In the genomic region with DNA sequence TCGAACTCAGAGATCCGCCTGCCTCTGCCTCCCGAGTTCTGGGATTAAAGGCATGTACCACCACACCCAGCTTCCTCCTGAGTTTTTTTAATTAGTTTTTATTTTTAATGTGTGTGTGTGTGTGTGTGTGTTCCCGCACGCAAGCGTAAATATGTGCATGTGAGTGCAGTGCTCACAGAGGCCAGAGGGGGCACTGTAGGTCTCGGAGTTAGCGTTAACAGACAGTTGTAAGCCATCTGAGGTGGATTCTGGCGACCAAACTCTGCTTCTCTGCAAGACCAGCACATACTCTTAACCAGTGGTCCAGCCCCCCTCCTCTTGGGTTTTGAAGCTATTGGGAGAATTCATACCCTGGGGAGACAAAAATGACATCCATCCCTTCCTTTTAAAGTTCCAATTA, we compare ENCODE assay signal across 36 mouse cellular contexts. TPM values are rescaled to one million over a fixed set of nuclear protein-coding genes. Genes with fewer than 3 reads are reported as not detected.
A peak's percentile ranks its signal among the peaks of the same experiment; 100 is the strongest.
DNase-seq lines count a peak whose midpoint lies in the region; ATAC-seq and TF ChIP-seq lines count a peak whose summit lies in the region.
"Had no signal": no experiment of that assay in that cellular context is flagged by ENCODE, and none has a peak within 500 bp of the region (broad histone marks: within the 10 kb centered on the region; RNA-seq: fewer than 3 reads in every experiment).

No protein-coding gene starts in this region.

- peak; percentile 42; the same call in 1 of the 2 replicates for TF ChIP-seq CTCF in testis, adult 2 months (IDR thresholded peaks at IDR 0.05; ENCODE audit: control insufficient read depth, insufficient read depth, insufficient replicate concordance, low read depth, low read length)
- TF ChIP-seq CTCF in kidney, adult 2 months (conservative IDR thresholded peaks at IDR 0.05; ENCODE audit: insufficient read depth, insufficient read length, low read depth, low read length), result no peak

- 94% methylated on average over 9 of the region's 9 CpGs for WGBS in kidney, adult 2 months

- H3K27me3 ChIP-seq in testis, adult 2 months (ENCODE audit: control insufficient read depth, insufficient read depth, low read length), result no peaks in the 10 kb centered on the region
- H3K27me3 ChIP-seq in kidney, adult 2 months (replicated peaks; ENCODE audit: control insufficient read depth, insufficient read depth, low read length), result no peaks in the 10 kb centered on the region
- H3K27me3 ChIP-seq: hindbrain, embryonic 15.5 days; liver, embryonic 13.5 days; stomach, embryonic 15.5 days had no signal

- H3K36me3 ChIP-seq in testis, adult 2 months (ENCODE audit: control insufficient read depth, insufficient read depth, low read length), result no peaks in the 10 kb centered on the region
- H3K36me3 ChIP-seq in kidney, adult 2 months (ENCODE audit: control insufficient read depth, insufficient read depth, low read length), result no peaks in the 10 kb centered on the region
- H3K36me3 ChIP-seq: heart, embryonic 13.5 days; hindbrain, embryonic 10.5 days; hindbrain, embryonic 15.5 days; liver, embryonic 13.5 days; stomach, embryonic 15.5 days had no signal

- no peaks in the 10 kb centered on the region for H3K4me1 ChIP-seq in testis, adult 2 months (ENCODE audit: control insufficient read depth, insufficient read depth, low read length)
- no peaks in the 10 kb centered on the region for H3K4me1 ChIP-seq in kidney, adult 2 months (ENCODE audit: control insufficient read depth, insufficient read depth, low read length)
- H3K4me1 ChIP-seq: heart, embryonic 13.5 days; hindbrain, embryonic 10.5 days; hindbrain, embryonic 15.5 days; liver, embryonic 13.5 days; megakaryocyte, embryonic 14.5 days; stomach, embryonic 15.5 days had no signal

- peak; percentile 5 for DNase-seq in CD4-positive, CD25-positive, alpha-beta regulatory T cell, adult 2 months (ENCODE audit: low read depth, low spot score)
- DNase-seq in testis, postnatal 10 days (ENCODE audit: low spot score), result no peak
- DNase-seq in R1 (ENCODE audit: low read depth, low spot score), result peak; percentile 69
- peak; percentile 4 for DNase-seq in induced T-regulatory cell, adult 2 months (ENCODE audit: low read depth)
- no peak for DNase-seq in gastrocnemius, postnatal 14 days
- no peak for DNase-seq in kidney, adult 2 months
- DNase-seq: adrenal gland, postnatal 14 days; cerebellum, adult 8-10 months; cerebellum, postnatal 36 days; gastrocnemius, adult 2 months; heart, adult 2 months; heart, postnatal 14 days; kidney, adult 18-20 months; layer of hippocampus, postnatal 36 days; left cerebral cortex, postnatal 4 days; liver, embryonic 13.5 days; lung, adult 2 months; midbrain, embryonic 14.5 days; right cerebral cortex, postnatal 25 days; thymus, adult 18-20 months; thymus, postnatal 25 days had no signal

- intact Hi-C loops in gastrocnemius, postnatal 14 days (cut with DNase I; ENCODE audit: low total_unique reads), result no loop called here

- no peak for TF ChIP-seq POLR2A in testis, adult 2 months (IDR thresholded peaks at IDR 0.05; ENCODE audit: control insufficient read depth, low read depth, low read length)
- no peak for TF ChIP-seq POLR2A in kidney, adult 2 months (IDR thresholded peaks at IDR 0.05; ENCODE audit: low read depth, low read length)

- ATAC-seq in CD4-positive, CD25-positive, alpha-beta regulatory T cell, adult 4 months, result no peak
- ATAC-seq: forebrain, embryonic 16.5 days had no signal

- H3K27ac ChIP-seq in testis, adult 2 months (ENCODE audit: control insufficient read depth, insufficient read depth, low read depth, low read length), result no peak overlapping the region
- H3K27ac ChIP-seq in kidney, adult 2 months (ENCODE audit: insufficient read depth, low read depth, low read length), result no peak overlapping the region
- H3K27ac ChIP-seq: gastrocnemius, adult 2 months; heart, adult 2 months; heart, embryonic 13.5 days; hindbrain, embryonic 10.5 days; hindbrain, embryonic 15.5 days; kidney, postnatal 0 days; liver, embryonic 13.5 days; stomach, embryonic 15.5 days had no signal

- H3K4me3 ChIP-seq in testis, adult 2 months (ENCODE audit: control insufficient read depth, low read depth, low read length), result no peak overlapping the region
- H3K4me3 ChIP-seq in kidney, adult 2 months (ENCODE audit: insufficient read depth, low read depth, low read length), result no peak overlapping the region
- H3K4me3 ChIP-seq: gastrocnemius, adult 2 months; heart, adult 2 months; heart, embryonic 13.5 days; hindbrain, embryonic 10.5 days; hindbrain, embryonic 15.5 days; liver, embryonic 13.5 days; megakaryocyte, embryonic 14.5 days; stomach, embryonic 15.5 days had no signal

RNA-seq across cellular contexts. Expression of gene Elfn1, which starts 26.6 kb away (rescaled TPM):
- polyA plus RNA-seq in CD4-positive, CD25-positive, alpha-beta regulatory T cell, adult 4 months (2017; shearing (Covaris generic)), result not detected
- 55.6 and 61.9 TPM in 2 replicates for polyA plus RNA-seq in testis, adult 2 months (2012; rRNA removed)
- total RNA-seq in gastrocnemius, postnatal 14 days (2021), result under 1 TPM; 0.09 to 0.25 TPM
- polyA plus RNA-seq in kidney, adult 2 months (2012; rRNA removed), result 9.6 and 10.3 TPM in 2 replicates
- total RNA-seq: gastrocnemius, adult 2 months; neutrophil, adult 5-6 weeks had no signal

RNA-seq across cellular contexts. Expression of gene Psmg3, which starts 54.5 kb away (rescaled TPM):
- polyA plus RNA-seq in CD4-positive, CD25-positive, alpha-beta regulatory T cell, adult 4 months (2017; shearing (Covaris generic)), result 10 to 100 TPM; 45.9 to 60.3 TPM
- 9.9 and 11.0 TPM in 2 replicates for polyA plus RNA-seq in testis, adult 2 months (2012; rRNA removed)
- total RNA-seq in gastrocnemius, postnatal 14 days (2021), result 1 to 10 TPM; 7.5 to 8.8 TPM
- polyA plus RNA-seq in kidney, adult 2 months (2012; rRNA removed), result 24.4 and 29.2 TPM in 2 replicates

RNA-seq across cellular contexts. Expression of gene Gm26938, which starts 55.0 kb away (rescaled TPM):
- not detected for polyA plus RNA-seq in CD4-positive, CD25-positive, alpha-beta regulatory T cell, adult 4 months (2017; shearing (Covaris generic))
- not detected in 2 replicates for polyA plus RNA-seq in testis, adult 2 months (2012; rRNA removed)
- not detected for total RNA-seq in gastrocnemius, postnatal 14 days (2021)
- polyA plus RNA-seq in kidney, adult 2 months (2012; rRNA removed), result not detected in 2 replicates
- total RNA-seq: adrenal gland, postnatal 14 days; gastrocnemius, adult 2 months; gastrocnemius, postnatal 4 days; heart, adult 2 months; heart, postnatal 14 days; layer of hippocampus, postnatal 36 days; left cerebral cortex, postnatal 4 days; neutrophil, adult 5-6 weeks had no signal
- polyA plus RNA-seq: embryonic facial prominence, embryonic 11.5 days; forebrain, embryonic 16.5 days; heart, adult 2 months; heart, embryonic 13.5 days; hindbrain, embryonic 10.5 days; hindbrain, embryonic 15.5 days; intestine, embryonic 14.5 days; kidney, postnatal 0 days; large intestine, adult 2 months; limb, embryonic 14.5 days; liver, embryonic 13.5 days; lung, adult 2 months; stomach, embryonic 15.5 days had no signal

Comparison
In these comparisons a context has a peak if more than half of its experiments do, and no peak if none do; other contexts are left out.
1. DNase-seq: peak in CD4-positive, CD25-positive, alpha-beta regulatory T cell, adult 2 months (single experiment), R1 (single experiment) and induced T-regulatory cell, adult 2 months (single experiment); none in testis, postnatal 10 days (single experiment), gastrocnemius, postnatal 14 days (single experiment) and kidney, adult 2 months (single experiment).
2. RNA of gene Elfn1, which starts 26.6 kb away (polyA plus RNA-seq): 55.6 to 61.9 TPM in testis, adult 2 months and 9.6 to 10.3 TPM in kidney, adult 2 months; not detected in CD4-positive, CD25-positive, alpha-beta regulatory T cell, adult 4 months; every median in the first group is over 10 times any median in the second.